Mouse (Mus musculus): Measurements from ENCODE around the gene Mrpl46. TPM values are rescaled to one million over a fixed set of nuclear protein-coding genes. Genes with fewer than 3 reads are reported as not detected.

Mrpl46 gene
- polyA plus RNA-seq, 1 experiment from 2014 or later, result 72.4 TPM

Other genes starting within 250 kb of the Mrpl46 start
- gene Ntrk3, start 45.5 kb downstream of the Mrpl46 start, polyA plus RNA-seq (2014; fragmentation: Nextera tagmentation; extraction: Ambion mirVana), result 7.9 and 8.0 TPM in 2 replicates
- 81.2 TPM in 2 replicates for gene Mrps11, start 412 bp downstream of the Mrpl46 start, polyA plus RNA-seq (2014; fragmentation: Nextera tagmentation; extraction: Ambion mirVana)
- gene Det1, start 63.7 kb upstream of the Mrpl46 start, polyA plus RNA-seq (2014; fragmentation: Nextera tagmentation; extraction: Ambion mirVana), result 17.8 and 21.3 TPM in 2 replicates
- gene Aen, start 112.3 kb upstream of the Mrpl46 start, polyA plus RNA-seq (2014; fragmentation: Nextera tagmentation; extraction: Ambion mirVana), result 37.4 and 43.7 TPM in 2 replicates
- 0.14 and 0.56 TPM in 2 replicates for gene Isg20, start 129.9 kb upstream of the Mrpl46 start, polyA plus RNA-seq (2014; fragmentation: Nextera tagmentation; extraction: Ambion mirVana)

Data from hindbrain, embryonic 11.5 days (tissue).